Mouse (Mus musculus): Measurements from ENCODE around the gene Lrrn2. TPM values are rescaled to one million over a fixed set of nuclear protein-coding genes. Genes with fewer than 3 reads are reported as not detected.

Lrrn2 gene
- total RNA-seq, 2 experiments from 2014 or later: not detected

DNA sequence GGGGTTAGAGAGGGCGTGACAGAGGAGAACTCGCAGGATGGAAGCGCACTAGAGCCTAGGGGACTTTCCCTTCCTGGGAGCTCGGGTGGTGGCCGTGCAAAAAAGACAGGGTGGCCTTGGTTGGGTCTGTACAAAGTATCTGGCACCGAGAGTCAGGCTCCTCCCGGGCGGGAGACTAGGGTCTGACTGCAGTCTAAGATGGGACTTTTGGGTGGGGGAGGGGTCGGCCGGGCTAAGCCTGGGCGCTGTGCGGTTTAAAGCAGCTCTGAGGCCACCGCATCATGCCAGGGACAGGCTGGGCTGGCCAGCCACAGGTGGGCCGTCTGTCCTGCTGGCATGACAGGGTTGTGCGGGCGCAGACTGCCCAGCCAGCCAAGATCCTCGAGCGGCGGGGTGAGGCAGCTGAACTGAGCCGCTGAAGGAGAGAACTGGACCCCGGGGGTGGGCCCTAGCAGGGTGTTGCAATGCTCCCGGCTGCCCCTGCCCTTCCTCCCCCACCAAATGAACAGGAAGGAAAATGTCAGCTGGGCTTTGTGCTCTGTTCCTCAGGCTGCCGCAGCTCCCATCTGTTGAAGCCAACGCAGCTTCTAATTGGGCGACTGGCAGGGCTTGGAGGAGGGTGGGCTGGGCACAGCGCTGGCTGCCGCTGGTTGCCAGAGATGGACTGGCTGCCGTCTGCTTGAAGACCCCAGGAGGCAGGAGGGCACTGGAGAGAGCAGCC, 1.1 kb downstream of the Lrrn2 start:
- no peak for ATAC-seq (replicated peaks; ENCODE audit: low FRiP score, poor library complexity, severe bottlenecking)

DNA sequence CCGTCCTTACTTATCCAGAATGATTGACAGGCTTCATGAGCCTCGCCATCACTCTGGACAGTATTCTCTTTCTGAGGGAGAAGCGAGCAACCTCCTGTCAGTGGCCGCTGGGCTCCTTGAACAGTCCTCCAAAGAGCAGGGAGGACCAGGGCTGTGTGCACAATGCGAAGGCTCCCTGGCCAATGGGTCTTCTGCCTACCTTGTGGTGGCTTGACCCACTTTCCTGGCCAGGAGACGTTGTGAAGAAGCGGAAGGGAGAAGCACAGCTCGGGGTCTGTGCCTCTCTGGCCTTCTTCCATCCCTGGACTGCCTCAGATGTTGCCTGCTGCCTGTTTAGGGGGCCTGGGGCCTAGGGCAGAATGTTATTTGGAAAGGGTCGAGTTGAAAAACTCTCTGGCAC, 1.8 kb downstream of the Lrrn2 start:
- no peak for ATAC-seq (replicated peaks; ENCODE audit: low FRiP score, poor library complexity, severe bottlenecking)

DNA sequence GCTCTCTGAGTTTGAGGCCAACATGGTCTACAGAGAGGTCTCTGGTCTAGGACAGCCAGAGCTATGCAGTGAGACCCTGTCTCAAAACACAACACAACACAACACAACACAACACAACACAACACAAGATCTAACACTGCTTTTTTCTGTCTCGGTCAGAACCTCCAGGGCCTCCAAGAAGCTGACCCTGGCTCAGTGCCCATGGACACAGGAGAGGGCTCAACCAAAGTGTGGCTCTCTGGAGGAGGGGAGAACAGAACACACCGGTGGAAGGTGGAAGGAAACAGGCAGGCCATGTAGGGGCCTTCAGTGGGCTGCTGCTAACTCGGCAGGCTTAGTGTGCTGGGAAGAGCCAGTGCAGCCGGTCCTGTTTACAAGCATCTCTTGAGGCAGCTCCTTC, 5.6 kb downstream of the Lrrn2 start:
- ATAC-seq (replicated peaks; ENCODE audit: low FRiP score, poor library complexity, severe bottlenecking): no peak

DNA sequence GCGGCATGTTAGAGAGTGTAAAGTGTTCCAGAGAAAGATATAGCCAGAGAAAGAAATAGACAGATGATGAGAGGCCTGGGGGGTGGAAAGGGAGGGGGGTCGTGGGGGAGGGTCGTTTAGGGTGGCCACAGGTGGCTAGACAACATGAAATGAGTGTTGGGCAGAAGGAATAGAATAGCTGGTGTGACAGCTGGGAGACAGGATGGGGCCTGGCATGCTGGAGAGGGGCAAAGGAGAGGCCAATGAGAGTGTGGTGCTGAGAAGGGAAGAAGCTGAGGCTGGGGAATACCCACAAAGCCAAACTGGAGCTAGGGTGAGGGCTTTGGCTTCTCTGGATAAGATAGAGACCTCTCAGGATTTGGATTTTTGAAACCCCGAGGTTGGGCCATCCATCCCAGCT, 6.6 kb downstream of the Lrrn2 start:
- ATAC-seq (replicated peaks; ENCODE audit: low FRiP score, poor library complexity, severe bottlenecking): no peak

DNA sequence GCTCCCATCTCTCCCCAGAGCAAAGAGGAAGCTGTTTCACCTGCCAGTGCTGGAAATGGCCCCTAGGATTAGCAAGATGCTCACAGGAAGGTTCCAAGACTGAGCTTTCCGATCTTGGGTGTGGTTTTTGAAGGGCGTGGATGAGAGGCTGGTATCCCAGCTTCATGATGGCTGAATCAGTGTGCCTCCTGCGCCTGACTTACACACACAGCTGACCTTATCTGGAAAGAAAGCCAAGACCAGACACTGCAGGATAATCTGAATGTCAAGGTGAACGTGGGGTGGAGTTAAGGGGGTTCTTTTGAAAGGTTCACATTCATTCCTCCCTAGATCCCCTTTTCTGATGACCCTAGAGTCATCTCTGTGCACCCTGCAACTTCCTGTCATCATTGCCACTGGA, 8.7 kb downstream of the Lrrn2 start:
- ATAC-seq (replicated peaks; ENCODE audit: low FRiP score, poor library complexity, severe bottlenecking): no peak

DNA sequence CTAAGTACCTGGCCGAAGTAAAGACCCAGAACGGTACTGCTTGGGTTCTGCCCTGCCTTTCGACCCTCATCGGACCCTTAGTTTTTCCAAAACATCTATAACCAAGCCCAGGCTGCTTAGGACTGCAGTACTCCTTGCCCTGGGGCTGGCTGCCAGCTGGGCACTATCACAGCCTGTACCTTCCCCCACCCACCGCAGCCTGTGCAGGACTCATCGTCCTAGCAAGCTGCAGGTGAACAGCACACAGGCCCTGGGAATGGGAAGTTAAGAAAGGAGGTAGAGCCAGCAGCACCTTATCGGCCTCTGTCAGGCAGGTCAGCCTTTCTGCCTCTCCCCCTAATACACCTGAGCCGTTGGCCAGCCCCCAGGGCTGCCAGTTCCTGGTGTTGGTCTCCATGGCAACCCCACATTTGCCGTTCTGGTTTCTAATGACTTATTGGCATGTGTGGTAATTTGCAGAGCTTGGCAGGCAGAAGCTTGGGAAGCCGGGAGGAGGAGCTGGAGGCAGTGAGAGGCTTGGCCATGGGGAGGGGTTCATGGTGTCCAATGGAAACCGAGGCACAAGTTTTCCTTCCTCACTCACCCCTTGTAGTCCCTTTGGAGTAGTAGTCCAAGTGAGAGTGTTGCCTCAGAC, 10.2 kb downstream of the Lrrn2 start:
- 0 out of 2 replicates have a peak, but pooled peaks have one; percentile 19 for ATAC-seq (replicated peaks; ENCODE audit: low FRiP score, poor library complexity, severe bottlenecking)

DNA sequence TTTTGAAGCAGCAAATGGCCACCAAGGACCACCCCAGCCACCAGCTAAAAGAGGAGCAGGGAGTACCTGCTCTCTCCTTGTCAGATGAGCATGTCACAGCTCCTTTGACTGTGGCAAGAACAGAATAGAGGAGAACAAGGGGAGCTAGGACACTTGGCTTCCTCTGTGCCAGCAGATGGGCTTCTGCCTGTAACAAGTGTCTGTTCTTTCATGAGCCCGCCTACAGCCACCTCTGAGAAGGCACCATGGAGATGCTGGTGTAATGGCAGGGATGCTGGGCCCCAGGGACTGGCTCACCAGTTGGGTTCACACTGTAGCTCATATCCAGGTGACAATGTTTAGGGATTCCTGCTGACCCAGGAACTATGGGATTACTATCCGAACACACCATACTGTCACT, 12.0 kb downstream of the Lrrn2 start:
- no peak for ATAC-seq (replicated peaks; ENCODE audit: low FRiP score, poor library complexity, severe bottlenecking)

DNA sequence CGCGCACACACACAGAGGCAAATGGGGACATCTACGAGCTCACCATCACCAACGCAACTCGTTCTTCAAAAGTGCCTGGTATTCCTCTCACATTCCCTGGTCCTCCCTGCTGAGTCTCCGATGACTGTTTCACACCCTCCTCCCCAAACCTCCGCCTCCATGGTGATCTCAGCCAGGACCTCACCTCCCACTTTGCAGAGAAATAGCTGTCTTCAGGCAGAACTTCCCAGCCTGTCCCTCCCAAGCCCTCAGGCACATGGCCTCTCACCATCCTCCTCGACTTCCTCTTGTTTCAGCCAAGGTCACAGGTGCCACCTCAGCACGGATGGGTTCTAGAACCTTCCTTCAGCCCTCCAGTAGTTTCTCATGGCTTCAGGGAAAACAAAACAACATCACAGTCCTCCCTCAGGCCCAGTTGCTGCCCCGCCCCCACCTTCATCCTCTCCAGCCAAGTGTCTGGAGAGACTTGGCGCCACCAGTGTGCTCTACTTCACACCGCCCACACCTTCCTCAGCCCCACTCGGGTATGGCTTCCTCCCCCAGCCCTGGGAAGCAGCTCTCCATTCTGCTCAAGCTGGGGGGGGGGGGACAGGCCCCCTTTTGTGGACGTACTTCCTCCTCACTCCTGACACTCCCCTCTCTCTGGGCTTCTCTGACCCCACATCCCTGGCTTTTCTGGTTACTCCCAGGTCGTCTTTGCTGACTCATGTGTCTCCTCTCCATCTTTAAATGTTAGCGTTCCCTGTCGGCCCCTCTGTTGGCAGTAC, 13.4 kb downstream of the Lrrn2 start:
- no peak for ATAC-seq (replicated peaks; ENCODE audit: low FRiP score, poor library complexity, severe bottlenecking)

DNA sequence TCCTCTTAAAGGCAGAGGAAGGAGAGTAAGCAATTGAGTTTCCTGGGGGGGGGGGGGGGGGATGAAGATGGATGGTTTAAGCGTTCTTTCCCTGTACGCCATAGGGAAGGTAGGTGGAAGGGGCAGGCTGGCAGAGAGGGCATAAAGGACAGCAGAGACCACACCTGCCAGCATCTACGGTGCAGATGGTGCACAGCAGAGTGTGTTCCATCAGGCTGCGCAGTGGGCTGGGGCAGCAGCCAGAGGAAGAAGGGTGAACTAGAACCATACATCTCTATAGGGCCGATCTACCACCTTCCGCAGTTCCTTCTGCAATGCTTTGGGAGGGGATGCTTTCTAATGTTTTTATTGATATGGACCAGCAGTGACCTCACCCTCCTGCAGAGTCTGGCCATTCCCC, 19.0 kb downstream of the Lrrn2 start:
- no peak for ATAC-seq (replicated peaks; ENCODE audit: low FRiP score, poor library complexity, severe bottlenecking)

DNA sequence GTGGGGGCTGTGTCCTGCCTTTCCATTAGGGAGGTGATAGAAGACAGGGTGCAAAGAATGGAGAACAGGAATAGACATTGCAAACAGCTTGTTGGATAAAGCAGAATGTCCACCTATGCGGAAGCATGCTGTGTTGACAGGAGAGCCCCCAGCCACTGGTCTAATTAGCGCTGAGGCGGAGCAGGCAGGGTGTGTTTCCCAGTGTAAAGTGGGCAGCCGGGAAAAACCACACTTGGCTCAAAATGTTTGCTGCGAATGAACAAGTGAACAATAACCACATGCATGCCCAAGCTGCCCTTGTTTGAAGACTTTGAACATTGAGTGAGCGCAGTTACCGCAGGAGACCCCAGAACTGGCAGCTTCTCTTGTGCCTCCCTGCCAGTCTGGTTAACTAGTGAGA, 19.6 kb downstream of the Lrrn2 start:
- no peak for ATAC-seq (replicated peaks; ENCODE audit: low FRiP score, poor library complexity, severe bottlenecking)

DNA sequence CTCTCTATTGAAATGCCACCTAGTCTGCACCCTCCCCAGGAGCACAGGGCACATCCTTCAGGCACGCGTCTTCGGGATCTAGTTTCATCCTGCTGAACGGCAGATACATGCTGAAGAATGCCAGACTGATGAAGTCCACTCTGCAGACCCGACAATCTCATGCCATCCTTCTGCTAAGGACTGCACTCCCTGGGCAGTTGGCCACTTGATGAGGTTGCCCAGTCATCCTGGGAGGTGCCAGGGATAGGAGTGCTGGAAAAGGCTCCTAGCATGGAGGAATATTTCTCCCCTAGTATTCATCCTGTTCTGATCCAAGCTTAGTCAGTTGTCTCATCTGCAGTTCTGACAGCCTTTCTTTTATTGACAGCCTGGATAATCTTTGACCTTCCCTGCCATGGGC, 20.9 kb downstream of the Lrrn2 start:
- ATAC-seq (replicated peaks; ENCODE audit: low FRiP score, poor library complexity, severe bottlenecking): no peak

DNA sequence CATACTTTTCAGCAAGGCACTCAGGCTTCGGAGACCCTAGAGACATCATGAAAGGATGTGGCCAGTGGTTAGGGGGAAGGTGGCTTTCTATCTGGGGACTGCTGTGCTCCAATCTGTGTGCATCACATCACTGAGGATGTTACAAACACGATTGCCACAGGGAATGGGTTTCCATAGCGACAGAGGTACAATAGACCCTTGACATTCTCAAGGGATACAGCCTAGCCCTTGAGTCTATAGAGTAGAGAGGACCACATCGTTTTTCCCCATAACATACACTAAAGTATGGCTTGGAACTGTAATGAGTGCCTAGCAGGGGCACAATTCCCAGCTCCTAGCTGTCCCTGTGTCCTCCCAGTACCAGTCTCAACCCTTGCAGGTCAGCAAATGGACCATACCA, 23.4 kb downstream of the Lrrn2 start:
- ATAC-seq (replicated peaks; ENCODE audit: low FRiP score, poor library complexity, severe bottlenecking): no peak

DNA sequence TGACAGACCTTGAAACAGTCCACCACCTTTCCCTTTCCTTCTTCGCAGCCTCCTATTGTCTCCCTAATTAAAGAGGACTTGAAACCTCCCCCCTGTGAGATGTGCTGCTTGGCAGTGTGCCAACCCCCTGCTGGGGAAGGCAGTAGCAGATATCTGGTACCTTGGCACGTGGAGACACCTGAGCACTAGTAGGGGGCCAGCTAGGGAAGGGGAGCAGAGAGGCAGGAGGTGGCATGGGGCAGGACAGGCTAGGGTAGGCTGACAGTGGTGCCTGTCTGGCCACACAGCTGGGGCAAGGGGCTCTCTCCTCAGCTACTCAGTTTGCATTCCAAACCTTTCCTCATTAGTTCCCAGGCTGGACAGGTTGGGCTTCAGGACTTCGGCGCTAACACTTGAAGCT, 29.0 kb downstream of the Lrrn2 start:
- ATAC-seq (replicated peaks; ENCODE audit: low FRiP score, poor library complexity, severe bottlenecking): no peak

DNA sequence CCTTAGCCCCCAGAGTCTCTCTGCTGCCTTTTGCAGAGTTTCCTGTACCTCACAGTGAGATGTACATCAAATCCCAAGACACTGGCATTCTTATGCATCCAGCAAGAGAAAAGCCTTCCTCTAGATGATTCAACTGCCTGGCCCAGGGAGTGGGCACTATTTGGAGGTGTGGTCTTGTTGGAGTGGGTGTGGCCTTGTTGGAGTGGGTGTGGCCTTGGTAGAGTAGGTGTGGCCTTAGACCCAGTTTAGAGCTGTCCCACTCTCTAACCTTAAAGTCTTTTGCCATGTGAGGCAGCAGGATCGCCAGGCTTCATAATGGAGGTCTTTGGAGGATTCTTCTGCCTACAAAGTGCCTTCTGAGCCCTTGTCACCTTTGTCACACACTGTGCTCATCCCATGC, 29.9 kb downstream of the Lrrn2 start:
- ATAC-seq (replicated peaks; ENCODE audit: low FRiP score, poor library complexity, severe bottlenecking): no peak

DNA sequence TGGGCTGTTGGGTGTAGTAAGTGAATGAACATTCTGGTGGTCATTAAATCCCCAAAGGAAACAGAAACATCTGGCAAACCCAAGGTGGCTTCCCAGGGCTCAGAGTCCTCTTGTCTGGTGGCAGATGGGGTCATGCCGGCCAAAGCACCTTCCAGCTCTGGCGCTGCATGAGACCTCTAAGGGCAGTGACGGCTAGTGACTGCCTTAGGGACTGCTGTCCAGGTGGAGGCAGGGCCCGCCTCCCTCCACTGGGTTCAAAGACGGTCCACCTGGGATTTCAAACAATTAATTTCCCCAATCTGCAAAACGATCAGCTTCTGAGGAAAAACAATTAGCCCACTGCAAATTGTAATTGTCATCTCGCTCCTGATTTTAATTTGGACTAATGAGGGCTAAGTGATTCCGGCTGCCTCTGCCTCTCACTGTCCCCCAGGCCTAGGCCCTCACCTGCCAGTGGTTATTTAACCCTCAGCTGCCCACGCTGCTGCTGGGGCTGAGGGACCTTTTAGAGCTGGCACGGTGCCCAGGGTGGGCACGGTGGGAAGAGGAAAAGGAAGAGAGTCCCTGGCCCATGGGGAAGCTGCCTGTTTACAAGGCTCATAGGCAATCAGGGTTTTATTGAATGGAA, 30.5 kb downstream of the Lrrn2 start:
- no peak for ATAC-seq (replicated peaks; ENCODE audit: low FRiP score, poor library complexity, severe bottlenecking)

DNA sequence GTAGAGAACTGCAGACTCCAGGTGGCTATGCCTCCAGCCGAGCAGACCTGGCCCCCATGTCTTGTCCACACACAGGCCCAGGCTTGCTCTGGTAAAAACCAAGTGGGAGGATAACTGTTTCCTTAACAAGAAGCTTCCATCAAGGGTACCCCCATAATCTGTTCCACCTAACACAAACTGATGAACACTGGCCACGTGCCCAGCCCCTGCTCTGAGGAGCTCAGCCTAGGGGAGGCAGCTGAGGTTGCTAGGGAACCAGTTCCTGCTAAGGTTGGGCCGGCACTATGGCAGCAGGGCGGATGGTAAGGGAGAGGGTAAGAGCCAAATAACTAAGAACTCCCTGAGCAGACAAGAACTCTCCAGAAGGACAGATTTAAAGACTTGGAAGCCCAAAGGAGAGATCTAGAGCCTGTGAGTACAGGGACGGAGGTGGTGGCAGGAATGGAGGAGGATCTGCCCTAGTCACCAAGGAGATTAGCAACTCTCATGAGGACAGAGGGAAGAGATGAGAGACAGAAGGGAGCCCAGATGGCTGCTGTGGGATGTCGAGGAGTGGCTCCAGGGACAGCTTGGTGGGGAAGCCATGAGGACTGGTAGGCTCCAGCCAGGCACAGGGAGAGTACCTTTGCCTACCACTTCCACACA, 35.9 kb downstream of the Lrrn2 start:
- ATAC-seq (replicated peaks; ENCODE audit: low FRiP score, poor library complexity, severe bottlenecking): no peak

DNA sequence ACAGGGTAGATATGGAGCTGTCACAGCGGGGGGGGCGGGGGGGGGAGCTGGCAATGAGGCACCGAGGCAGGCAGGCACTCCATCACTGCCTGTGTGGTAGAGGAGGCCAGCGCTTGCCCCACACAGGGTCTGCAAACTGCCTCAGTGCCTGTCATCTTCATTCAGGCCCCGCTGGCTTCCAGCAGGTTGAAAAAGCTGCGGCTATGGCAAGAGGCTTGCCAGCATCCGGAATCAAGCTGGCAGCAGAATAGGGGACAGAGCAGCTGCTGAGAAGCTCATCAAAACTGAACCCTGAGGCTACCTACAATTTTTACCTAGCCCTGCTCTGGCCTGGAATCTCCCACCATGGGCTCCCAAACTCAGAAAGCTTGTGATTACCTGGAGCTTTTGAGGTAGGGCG, 37.5 kb downstream of the Lrrn2 start:
- no peak for ATAC-seq (replicated peaks; ENCODE audit: low FRiP score, poor library complexity, severe bottlenecking)

DNA sequence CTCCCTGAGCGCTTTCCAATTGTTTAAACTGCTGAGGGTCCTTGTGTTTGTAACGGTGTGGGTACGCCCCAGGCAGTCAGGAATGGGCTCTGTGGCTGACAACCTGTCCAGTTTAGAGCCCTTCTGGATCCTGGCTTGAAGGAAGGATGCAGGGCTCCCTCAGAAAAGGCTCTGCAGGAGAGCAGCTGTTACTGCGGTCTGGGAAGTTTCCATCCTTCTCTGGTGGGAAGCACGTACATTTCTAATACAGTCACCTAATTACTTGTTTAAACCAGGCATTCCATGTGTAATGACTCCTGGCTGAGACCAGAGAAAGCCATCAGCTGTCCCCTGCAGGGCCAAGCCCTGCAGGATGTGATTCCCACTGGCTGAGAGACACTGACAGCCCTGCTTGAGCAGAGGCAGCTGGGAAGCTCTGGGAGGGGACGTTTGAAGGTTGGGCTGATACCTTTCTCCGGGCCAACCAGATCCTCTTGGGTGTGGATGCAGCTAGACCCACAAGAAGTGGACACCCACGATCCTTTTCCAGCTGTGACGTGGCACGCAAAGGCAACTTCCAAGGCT, 38.1 kb downstream of the Lrrn2 start:
- no peak for ATAC-seq (replicated peaks; ENCODE audit: low FRiP score, poor library complexity, severe bottlenecking)

DNA sequence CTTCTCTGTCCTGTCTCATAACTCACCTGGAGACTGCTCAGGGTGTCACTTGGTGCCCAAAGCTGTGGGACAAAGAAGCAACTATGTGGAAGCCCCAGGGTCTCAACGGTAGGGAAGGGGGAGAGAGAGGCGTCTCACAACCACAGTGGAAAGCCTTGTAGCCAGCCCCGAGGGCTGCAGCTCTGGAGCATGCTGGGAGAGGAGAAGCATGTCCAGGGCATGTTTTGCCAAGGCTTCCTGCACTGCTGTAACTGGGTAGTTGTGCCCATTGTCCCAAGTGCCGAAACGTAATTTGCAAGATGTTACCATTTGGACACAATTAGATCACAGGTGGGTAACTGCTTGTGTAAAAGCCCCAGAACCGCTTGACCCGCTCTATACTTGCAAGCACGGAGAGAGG, 39.2 kb downstream of the Lrrn2 start:
- no peak for ATAC-seq (replicated peaks; ENCODE audit: low FRiP score, poor library complexity, severe bottlenecking)

DNA sequence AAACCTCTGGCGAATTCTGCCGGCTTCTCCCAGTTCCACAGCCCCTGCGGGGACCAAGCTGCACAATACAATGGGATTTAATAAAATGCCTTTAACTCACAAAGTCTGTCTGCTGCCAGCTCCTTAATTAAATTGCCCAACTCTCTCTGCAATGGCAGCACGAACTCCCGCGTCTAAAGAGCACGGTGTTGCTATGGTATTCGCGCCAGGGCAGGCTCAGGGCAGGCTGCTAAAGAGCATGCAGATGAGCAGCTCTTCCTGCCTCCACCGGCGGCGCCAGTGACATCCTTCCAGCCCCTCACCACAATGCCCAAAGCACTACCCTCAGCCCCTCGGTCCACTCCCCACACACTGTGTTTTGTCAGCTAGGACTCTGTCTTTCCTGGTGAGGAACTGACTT, 41.0 kb downstream of the Lrrn2 start:
- no peak for ATAC-seq (replicated peaks; ENCODE audit: low FRiP score, poor library complexity, severe bottlenecking)

All from erythroblast, adult 5-6 weeks (primary cell).